Mouse (Mus musculus): Measurements from ENCODE around the gene Hivep2. TPM values are rescaled to one million over a fixed set of nuclear protein-coding genes. Genes with fewer than 3 reads are reported as not detected.

The Hivep2 gene
- polyA plus RNA-seq, 1 experiment from 2014 or later = 2.5 TPM

- H3K27me3 ChIP-seq = peaks cover 5% of the 10 kb centered on the region; the same call in 1 of the 2 replicates
- WGBS = 85% methylated on average over 7 of the region's 7 CpGs
- no peak overlapping the region for H3K4me3 ChIP-seq (replicated peaks)
- no peak overlapping the region for H3K4me2 ChIP-seq
- no peaks in the 10 kb centered on the region for H3K9me3 ChIP-seq
- H3K9ac ChIP-seq (replicated peaks) = no peak overlapping the region
- H3K4me1 ChIP-seq (replicated peaks) = 0 out of 2 replicates have a peak, but pooled peaks cover 3% of the 10 kb centered on the region
- ATAC-seq (ENCODE audit: insufficient number of reproducible peaks, insufficient read depth, low FRiP score, low TSS enrichment, low read depth) = no peak
- no peak overlapping the region for H3K27ac ChIP-seq
- H3K36me3 ChIP-seq = no peaks in the 10 kb centered on the region
Measured at GRCm38 (mm10) chr10:13974472-13974871, 8.6 kb downstream of the Hivep2 start.

GRCm38 (mm10) chr10:13975861-13976260, 10.0 kb downstream of the Hivep2 start:
- ATAC-seq (ENCODE audit: insufficient number of reproducible peaks, insufficient read depth, low FRiP score, low TSS enrichment, low read depth) = no peak
- Histone ChIP-seq H3K36me3 (no peaks in the 10 kb centered on the region), H3K27ac (no peak overlapping the region), H3K4me3 (replicated peaks) (no peak overlapping the region), H3K4me1 (replicated peaks) (0 out of 2 replicates have a peak, but pooled peaks cover 3% of the 10 kb centered on the region), H3K9me3 (no peaks in the 10 kb centered on the region), H3K4me2 (no peak overlapping the region), H3K27me3 (peaks cover 5% of the 10 kb centered on the region; the same call in 1 of the 2 replicates), H3K9ac (replicated peaks) (no peak overlapping the region)
- WGBS = 55% methylated on average over 4 of the region's 4 CpGs

- no peak overlapping the region for H3K4me2 ChIP-seq
- 0 out of 2 replicates have a peak, but pooled peaks cover 3% of the 10 kb centered on the region for H3K4me1 ChIP-seq (replicated peaks)
- no peak overlapping the region for H3K4me3 ChIP-seq (replicated peaks)
- no peaks in the 10 kb centered on the region for H3K9me3 ChIP-seq
- 35% methylated on average over 6 of the region's 6 CpGs for WGBS
- ATAC-seq (ENCODE audit: insufficient number of reproducible peaks, insufficient read depth, low FRiP score, low TSS enrichment, low read depth) = no peak
- H3K27me3 ChIP-seq = peaks cover 2% of the 10 kb centered on the region; the same call in 1 of the 2 replicates
- H3K9ac ChIP-seq (replicated peaks) = no peak overlapping the region
- no peak overlapping the region for H3K27ac ChIP-seq
- no peaks in the 10 kb centered on the region for H3K36me3 ChIP-seq
Measured at GRCm38 (mm10) chr10:13976267-13976666, 10.4 kb downstream of the Hivep2 start.

- no peak overlapping the region for H3K27ac ChIP-seq
Measured at GRCm38 (mm10) chr10:13982271-13982670, 16.4 kb downstream of the Hivep2 start.

GRCm38 (mm10) chr10:13982769-13983381, 17.0 kb downstream of the Hivep2 start:
- H3K4me3 ChIP-seq (replicated peaks) = peak overlapping the region; percentile 52
- H3K4me1 ChIP-seq (replicated peaks) = peaks cover 6% of the 10 kb centered on the region; the same call in 1 of the 2 replicates
- H3K4me2 ChIP-seq = peak overlapping the region; percentile 86
- H3K27ac ChIP-seq = peak overlapping the region; percentile 77
- peak overlapping the region; percentile 72 for H3K9ac ChIP-seq (replicated peaks)
- H3K9me3 ChIP-seq = no peaks in the 10 kb centered on the region
- ATAC-seq (ENCODE audit: insufficient number of reproducible peaks, insufficient read depth, low FRiP score, low TSS enrichment, low read depth) = peak; percentile 53
- no peaks in the 10 kb centered on the region for H3K27me3 ChIP-seq
- WGBS = 2% methylated on average over 34 of the region's 34 CpGs
- H3K36me3 ChIP-seq = no peaks in the 10 kb centered on the region

More at GRCm38 (mm10) chr10:13982271-13982670, 16.4 kb downstream of the Hivep2 start:
- Histone ChIP-seq H3K9me3 (no peaks in the 10 kb centered on the region), H3K27me3 (no peaks in the 10 kb centered on the region), H3K4me1 (replicated peaks) (peaks cover 6% of the 10 kb centered on the region; the same call in 1 of the 2 replicates), H3K4me2 (peak overlapping the region; percentile 86; the same call in 1 of the 2 replicates), H3K36me3 (no peaks in the 10 kb centered on the region), H3K9ac (replicated peaks) (no peak overlapping the region), H3K4me3 (replicated peaks) (peak overlapping the region; percentile 52; the same call in 1 of the 2 replicates)
- no peak for ATAC-seq (ENCODE audit: insufficient number of reproducible peaks, insufficient read depth, low FRiP score, low TSS enrichment, low read depth)
- 61% methylated on average over 6 of the region's 6 CpGs for WGBS

- ATAC-seq (ENCODE audit: insufficient number of reproducible peaks, insufficient read depth, low FRiP score, low TSS enrichment, low read depth) = no peak
- no peaks in the 10 kb centered on the region for H3K36me3 ChIP-seq
- H3K4me3 ChIP-seq (replicated peaks) = no peak overlapping the region
- H3K27me3 ChIP-seq = no peaks in the 10 kb centered on the region
- H3K9me3 ChIP-seq = no peaks in the 10 kb centered on the region
- WGBS = 83% methylated on average over 12 of the region's 12 CpGs
- H3K27ac ChIP-seq = no peak overlapping the region
- H3K9ac ChIP-seq (replicated peaks) = no peak overlapping the region
- H3K4me1 ChIP-seq (replicated peaks) = peaks cover 6% of the 10 kb centered on the region; the same call in 1 of the 2 replicates
- H3K4me2 ChIP-seq = no peak overlapping the region
Measured at GRCm38 (mm10) chr10:13983631-13984030, 17.8 kb downstream of the Hivep2 start.

GRCm38 (mm10) chr10:13984233-13984632, 18.4 kb downstream of the Hivep2 start:
- Histone ChIP-seq H3K4me3 (replicated peaks) (no peak overlapping the region), H3K9me3 (no peaks in the 10 kb centered on the region), H3K27ac (no peak overlapping the region), H3K27me3 (no peaks in the 10 kb centered on the region), H3K4me2 (no peak overlapping the region), H3K36me3 (no peaks in the 10 kb centered on the region), H3K4me1 (replicated peaks) (peaks cover 6% of the 10 kb centered on the region; the same call in 1 of the 2 replicates), H3K9ac (replicated peaks) (no peak overlapping the region)
- ATAC-seq (ENCODE audit: insufficient number of reproducible peaks, insufficient read depth, low FRiP score, low TSS enrichment, low read depth) = no peak

- no peak for ATAC-seq (ENCODE audit: insufficient number of reproducible peaks, insufficient read depth, low FRiP score, low TSS enrichment, low read depth)
- 0 out of 2 replicates have a peak, but pooled peaks cover 4% of the 10 kb centered on the region for H3K27me3 ChIP-seq
- H3K27ac ChIP-seq = no peak overlapping the region
- H3K4me3 ChIP-seq (replicated peaks) = no peak overlapping the region
- no peak overlapping the region for H3K9ac ChIP-seq (replicated peaks)
- peaks cover 6% of the 10 kb centered on the region; the same call in 1 of the 2 replicates for H3K4me1 ChIP-seq (replicated peaks)
- H3K4me2 ChIP-seq = no peak overlapping the region
- 94% methylated on average over 2 of the region's 2 CpGs for WGBS
- H3K9me3 ChIP-seq = no peaks in the 10 kb centered on the region
- no peaks in the 10 kb centered on the region for H3K36me3 ChIP-seq
Measured at GRCm38 (mm10) chr10:13986539-13986938, 20.7 kb downstream of the Hivep2 start.

- Histone ChIP-seq H3K9ac (replicated peaks) (no peak overlapping the region), H3K27ac (no peak overlapping the region), H3K36me3 (no peaks in the 10 kb centered on the region), H3K9me3 (no peaks in the 10 kb centered on the region), H3K4me2 (no peak overlapping the region), H3K4me3 (replicated peaks) (no peak overlapping the region), H3K27me3 (0 out of 2 replicates have a peak, but pooled peaks cover 4% of the 10 kb centered on the region), H3K4me1 (replicated peaks) (peaks cover 6% of the 10 kb centered on the region; the same call in 1 of the 2 replicates)
- 81% methylated on average over 3 of the region's 3 CpGs for WGBS
- ATAC-seq (ENCODE audit: insufficient number of reproducible peaks, insufficient read depth, low FRiP score, low TSS enrichment, low read depth) = no peak
Measured at GRCm38 (mm10) chr10:13987336-13987735, 21.5 kb downstream of the Hivep2 start.

- no peaks in the 10 kb centered on the region for H3K9me3 ChIP-seq
- H3K9ac ChIP-seq (replicated peaks) = no peak overlapping the region
- H3K36me3 ChIP-seq = no peaks in the 10 kb centered on the region
- no peak overlapping the region for H3K4me3 ChIP-seq (replicated peaks)
- H3K4me1 ChIP-seq (replicated peaks) = no peaks in the 10 kb centered on the region
- 0 out of 2 replicates have a peak, but pooled peaks cover 4% of the 10 kb centered on the region for H3K27me3 ChIP-seq
- no peak for ATAC-seq (ENCODE audit: insufficient number of reproducible peaks, insufficient read depth, low FRiP score, low TSS enrichment, low read depth)
- no peak overlapping the region for H3K4me2 ChIP-seq
- WGBS = 59% methylated on average over 9 of the region's 9 CpGs
- H3K27ac ChIP-seq = no peak overlapping the region
Measured at GRCm38 (mm10) chr10:13988280-13988679, 22.4 kb downstream of the Hivep2 start.

GRCm38 (mm10) chr10:13988757-13989156, 22.9 kb downstream of the Hivep2 start:
- Histone ChIP-seq H3K27ac (no peak overlapping the region), H3K9ac (replicated peaks) (no peak overlapping the region), H3K27me3 (0 out of 2 replicates have a peak, but pooled peaks cover 4% of the 10 kb centered on the region), H3K4me2 (no peak overlapping the region), H3K4me3 (replicated peaks) (no peak overlapping the region), H3K9me3 (no peaks in the 10 kb centered on the region), H3K4me1 (replicated peaks) (no peaks in the 10 kb centered on the region), H3K36me3 (no peaks in the 10 kb centered on the region)
- ATAC-seq (ENCODE audit: insufficient number of reproducible peaks, insufficient read depth, low FRiP score, low TSS enrichment, low read depth) = no peak
- WGBS = 92% methylated on average over 4 of the region's 4 CpGs

All from limb, embryonic 12.5 days (tissue).